Mouse (Mus musculus) forebrain, embryonic 10.5 days (tissue): ENCODE results near the gene Lhfpl5. TPM values are rescaled to one million over a fixed set of nuclear protein-coding genes. Genes with fewer than 3 reads are reported as not detected.

Experiments used
- DNase-seq: peaks from one replicate; pipeline ENCODE4 v3.0.0-alpha.2; 2017; ENCODE audit warnings: low spot score; ENCODE audit errors: extremely low spot score
- H3K27ac ChIP-seq: fragments of 300-500 bp; sonication (generic); 2 replicates; pipeline ENCODE4 v1.5.1; 2016; ENCODE audit warnings: mild to moderate bottlenecking
- H3K27me3 ChIP-seq: fragments of 300-500 bp; sonication (generic); 2 replicates; pipeline ENCODE4 v1.6.1; 2016; ENCODE audit warnings: mild to moderate bottlenecking; ENCODE audit not compliant: poor library complexity, severe bottlenecking
- H3K36me3 ChIP-seq: fragments of 300-500 bp; sonication (generic); replicated peaks from 2 replicates; pipeline ENCODE4 v1.6.1; 2016; ENCODE audit warnings: mild to moderate bottlenecking, moderate library complexity
- H3K4me1 ChIP-seq: fragments of 300-500 bp; sonication (generic); 2 replicates; pipeline ENCODE4 v1.6.1; 2016
- H3K4me3 ChIP-seq: fragments of 300-500 bp; sonication (generic); 2 replicates; pipeline ENCODE4 v1.5.1; 2016; ENCODE audit warnings: mild to moderate bottlenecking, moderate library complexity
- H3K9me3 ChIP-seq: fragments of 300-500 bp; sonication (generic); 2 replicates; pipeline ENCODE4 v1.6.1; 2016; ENCODE audit warnings: mild to moderate bottlenecking, moderate library complexity
- WGBS: fragments of 180-500 bp; shearing (Covaris S2); methylation state at CpG from one replicate; pipeline ENCODE4 v1.1.7; 2016; 5-methylcytosine and 5-hydroxymethylcytosine counted together
- polyA plus RNA-seq: library from polyadenylated mRNA; unstranded; fragments of >200 nt; fragmentation: Nextera tagmentation; extraction: Ambion mirVana; gene quantifications from 2 replicates; pipeline ENCODE4 v1.2.1, GENCODE M21; 2016

The Lhfpl5 gene
- polyA plus RNA-seq: 0.41 and 0.45 TPM in 2 replicates

DNA sequence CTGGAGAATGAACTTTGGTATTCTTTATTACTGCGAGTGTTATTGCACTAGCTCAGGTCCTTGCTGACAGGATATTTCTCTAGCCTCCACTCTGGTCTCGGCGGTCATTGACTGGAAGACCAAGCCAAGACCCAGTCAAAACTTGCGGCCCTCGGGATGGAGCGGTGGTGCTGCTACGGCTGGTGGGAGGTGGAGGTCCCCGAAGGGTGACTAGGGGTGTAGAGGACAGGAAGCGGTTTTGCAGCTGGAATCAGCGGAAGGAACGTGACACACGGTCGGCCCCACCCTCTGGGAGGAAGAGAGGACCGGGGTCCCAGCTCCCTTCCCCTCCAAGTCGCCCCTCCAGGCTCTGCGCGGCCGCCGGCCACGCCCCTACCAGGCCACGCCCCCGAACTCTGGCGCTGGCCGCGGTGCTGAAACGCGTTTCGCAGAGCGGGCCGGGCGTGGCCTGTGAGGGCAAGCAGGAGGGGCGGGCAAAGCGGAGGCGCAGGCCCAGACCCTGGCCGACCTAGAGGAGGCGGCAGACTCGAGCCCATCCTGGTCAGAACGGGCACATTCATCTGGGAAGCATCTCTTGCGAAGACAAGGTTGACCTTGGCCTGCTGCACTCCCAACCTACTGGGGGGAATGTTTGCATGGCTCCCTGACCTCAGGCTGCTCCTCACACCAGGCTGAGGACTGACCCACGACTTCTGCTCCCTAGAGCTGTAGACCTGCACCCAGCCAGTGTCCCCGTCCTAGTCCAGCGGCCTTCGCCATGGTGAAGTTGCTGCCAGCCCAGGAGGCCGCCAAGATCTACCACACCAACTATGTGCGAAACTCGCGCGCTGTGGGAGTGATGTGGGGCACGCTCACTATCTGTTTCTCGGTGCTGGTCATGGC is at the start of gene Lhfpl5:
TSS of gene Lhfpl5 (plus strand) at position 398 of the 882 bp plus-strand sequence.
- H3K4me3 ChIP-seq: peak within 1 kb of the TSS; percentile 46
- H3K4me1 ChIP-seq: peaks cover 15% of the 10 kb centered on the region
- H3K9me3 ChIP-seq: no peaks in the 10 kb centered on the region
- H3K27ac ChIP-seq: no peak within 1 kb of the TSS
- no peaks in the 10 kb centered on the region for H3K36me3 ChIP-seq
- DNase-seq: peak; percentile 77
- 15% methylated on average over 50 of the region's 50 CpGs for WGBS
- peaks cover 5% of the 10 kb centered on the region; the same call in 1 of the 2 replicates for H3K27me3 ChIP-seq

DNA sequence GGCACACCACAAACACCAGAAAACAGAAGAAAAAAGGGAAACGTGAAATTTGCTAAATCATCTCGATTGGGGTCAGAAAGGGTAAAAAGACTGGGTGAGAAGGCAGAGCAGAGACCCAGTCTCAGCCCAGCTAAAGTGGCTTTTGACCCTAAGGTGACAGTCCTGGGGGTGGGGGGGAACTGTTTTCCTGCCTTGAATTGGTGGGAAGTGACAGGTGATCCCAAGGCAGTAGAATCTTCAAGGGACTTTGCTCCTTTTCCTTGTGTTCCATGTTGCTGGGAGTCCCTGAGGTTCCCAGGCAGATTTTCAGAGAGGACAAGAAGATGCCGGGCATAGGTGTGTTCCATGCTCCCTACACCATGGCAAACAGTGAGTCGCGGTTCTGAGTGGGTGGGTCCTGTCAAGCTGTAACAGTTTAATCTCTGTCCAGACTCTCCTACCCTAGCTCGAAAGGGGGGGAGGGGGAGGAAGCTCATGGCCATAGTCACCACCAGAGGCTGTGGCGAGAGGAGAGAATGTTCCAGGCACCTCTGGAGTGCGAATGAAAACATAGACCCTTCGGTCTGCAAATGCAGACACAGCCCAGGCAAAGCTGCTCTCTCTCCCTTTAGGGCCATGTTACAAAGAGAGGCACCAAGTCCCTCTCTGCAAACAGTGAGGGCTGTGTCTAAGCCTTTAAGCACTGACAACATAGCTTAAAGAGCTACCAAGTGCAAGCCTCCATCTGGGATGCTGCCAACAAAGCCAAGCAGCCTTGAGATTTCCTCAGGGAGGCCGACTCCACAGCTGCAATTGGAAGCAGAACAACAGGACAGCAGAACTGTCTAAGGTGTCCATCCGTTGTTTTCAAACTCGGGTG is 48.0 kb upstream of the Lhfpl5 start:
- DNase-seq: no peak
- Histone ChIP-seq H3K27ac (no peak overlapping the region), H3K27me3 (peaks cover 57% of the 10 kb centered on the region), H3K4me1 (peaks cover 35% of the 10 kb centered on the region), H3K4me3 (no peak overlapping the region), H3K9me3 (no peaks in the 10 kb centered on the region), H3K36me3 (no peaks in the 10 kb centered on the region)
- WGBS: 55% methylated on average over 12 of the region's 12 CpGs

DNA sequence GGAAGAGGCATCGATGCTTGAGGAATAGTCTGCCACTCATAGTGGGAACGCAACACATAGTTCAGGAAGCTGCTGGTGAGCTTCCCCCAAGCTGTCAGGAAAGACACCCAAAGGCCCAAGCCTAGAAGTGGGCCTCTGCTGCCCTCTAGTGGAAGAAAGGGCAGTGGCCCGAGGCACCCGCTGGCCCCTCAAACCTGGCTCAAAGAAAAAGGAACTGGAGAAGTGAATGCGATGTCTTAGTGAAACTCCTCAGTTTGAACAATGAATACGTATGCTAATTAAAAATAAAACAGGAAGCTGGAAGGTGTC is 47.4 kb upstream of the Lhfpl5 start:
- 7% methylated on average over 6 of the region's 6 CpGs for WGBS
- Histone ChIP-seq H3K4me3 (no peak overlapping the region), H3K4me1 (peaks cover 30% of the 10 kb centered on the region), H3K27me3 (peaks cover 54% of the 10 kb centered on the region), H3K9me3 (no peaks in the 10 kb centered on the region), H3K36me3 (no peaks in the 10 kb centered on the region), H3K27ac (no peak overlapping the region)
- peak; percentile 79 for DNase-seq

DNA sequence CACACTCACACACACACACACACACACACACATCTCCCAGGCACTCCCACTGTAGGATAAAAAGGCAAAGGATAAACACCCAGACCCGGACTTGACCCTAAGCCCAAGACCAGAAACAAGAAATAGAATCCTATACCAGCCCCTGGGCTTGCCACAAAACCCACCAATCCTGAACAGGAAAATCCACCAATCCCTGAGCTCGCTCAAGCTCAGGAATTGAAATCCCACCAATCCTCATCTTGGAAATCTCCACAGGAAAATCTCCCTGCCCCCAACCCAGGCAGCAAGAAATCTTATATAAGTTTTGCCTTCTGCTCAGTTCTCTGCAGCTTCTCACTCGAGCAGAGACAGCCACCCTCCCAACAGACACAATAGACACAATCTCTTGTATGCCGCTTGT is 46.3 kb upstream of the Lhfpl5 start:
- DNase-seq: no peak
- Histone ChIP-seq H3K36me3 (no peaks in the 10 kb centered on the region), H3K4me1 (peaks cover 18% of the 10 kb centered on the region), H3K27ac (no peak overlapping the region), H3K4me3 (no peak overlapping the region), H3K9me3 (no peaks in the 10 kb centered on the region), H3K27me3 (peaks cover 43% of the 10 kb centered on the region)
- 76% methylated on average over 4 of the region's 4 CpGs for WGBS

DNA sequence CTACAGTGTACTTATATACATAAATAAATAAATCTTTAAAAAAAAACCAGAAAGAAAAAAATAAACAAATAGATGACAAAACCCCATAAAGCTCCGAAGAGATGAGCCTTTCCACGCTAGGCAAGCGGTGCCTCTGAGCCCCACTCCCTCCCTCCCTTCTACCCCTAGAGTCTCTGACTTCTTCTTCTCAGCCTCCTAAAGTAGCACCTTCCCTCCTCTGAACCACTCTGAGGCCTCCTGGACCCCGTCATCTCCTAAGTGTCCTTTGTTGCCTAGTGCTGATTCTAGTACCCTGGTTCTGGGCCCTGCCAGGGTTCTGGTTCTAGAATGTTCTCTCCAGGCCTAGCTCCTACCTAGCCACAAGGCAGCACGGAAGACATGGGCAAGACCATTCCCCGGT is 44.9 kb upstream of the Lhfpl5 start, which contains the start of gene Armc12:
TSS of gene Armc12 (plus strand) at position 301 of the 400 bp plus-strand sequence.
- no peak for DNase-seq
- Histone ChIP-seq H3K27ac (no peak within 1 kb of the TSS), H3K36me3 (no peaks in the 10 kb centered on the region), H3K4me1 (peaks cover 16% of the 10 kb centered on the region), H3K4me3 (peak within 1 kb of the TSS; percentile 32; the same call in 1 of the 2 replicates), H3K27me3 (peaks cover 34% of the 10 kb centered on the region), H3K9me3 (no peaks in the 10 kb centered on the region)
- 85% methylated on average over 6 of the region's 6 CpGs for WGBS

DNA sequence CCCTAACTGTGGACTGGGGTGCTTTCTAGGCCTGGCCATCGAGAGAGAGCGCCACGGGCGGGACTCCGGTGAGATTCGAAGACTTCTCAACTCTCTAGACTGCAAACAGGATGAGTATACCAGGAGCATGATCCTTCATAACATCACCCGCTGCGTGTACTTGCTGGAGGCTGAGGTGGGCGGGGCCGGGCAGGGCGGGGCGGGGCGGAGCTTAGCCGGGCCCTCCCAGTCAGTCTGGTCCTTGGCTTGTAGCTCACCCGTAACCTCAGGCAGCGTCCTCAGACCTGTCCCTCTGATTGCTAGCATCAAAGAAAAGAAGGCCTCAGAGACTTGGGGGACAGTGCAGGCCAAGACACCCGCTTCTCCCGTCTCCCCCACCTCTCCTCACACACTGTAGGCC is 43.5 kb upstream of the Lhfpl5 start:
- H3K27me3 ChIP-seq: peaks cover 32% of the 10 kb centered on the region
- peaks cover 16% of the 10 kb centered on the region for H3K4me1 ChIP-seq
- no peaks in the 10 kb centered on the region for H3K9me3 ChIP-seq
- DNase-seq: peak; percentile 44
- WGBS: 14% methylated on average over 18 of the region's 18 CpGs
- no peak overlapping the region for H3K27ac ChIP-seq
- H3K4me3 ChIP-seq: peak overlapping the region; percentile 32
- no peaks in the 10 kb centered on the region for H3K36me3 ChIP-seq

DNA sequence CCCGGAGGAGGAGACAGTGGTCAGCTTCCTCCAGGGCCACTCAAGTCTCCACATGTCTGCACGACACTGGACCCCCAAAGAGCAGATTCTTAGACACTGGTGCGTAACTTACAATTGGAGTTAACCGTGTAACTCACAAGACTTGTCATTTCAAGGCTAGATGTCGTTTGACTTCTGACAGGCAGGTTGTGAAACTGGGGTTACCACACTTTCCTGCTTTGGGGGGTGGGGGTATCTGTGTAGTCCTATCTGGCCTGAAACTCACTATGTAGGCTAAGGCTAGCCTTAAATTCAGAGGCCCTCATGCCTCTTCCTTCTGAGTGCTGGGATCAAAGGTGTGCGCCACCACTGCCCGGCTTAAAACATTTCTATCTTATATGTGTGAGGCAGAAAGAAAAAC is 42.9 kb upstream of the Lhfpl5 start:
- Histone ChIP-seq H3K27ac (no peak overlapping the region), H3K9me3 (no peaks in the 10 kb centered on the region), H3K36me3 (no peaks in the 10 kb centered on the region), H3K4me1 (peaks cover 15% of the 10 kb centered on the region), H3K27me3 (peaks cover 29% of the 10 kb centered on the region), H3K4me3 (no peak overlapping the region)
- DNase-seq: no peak
- 92% methylated on average over 7 of the region's 7 CpGs for WGBS

DNA sequence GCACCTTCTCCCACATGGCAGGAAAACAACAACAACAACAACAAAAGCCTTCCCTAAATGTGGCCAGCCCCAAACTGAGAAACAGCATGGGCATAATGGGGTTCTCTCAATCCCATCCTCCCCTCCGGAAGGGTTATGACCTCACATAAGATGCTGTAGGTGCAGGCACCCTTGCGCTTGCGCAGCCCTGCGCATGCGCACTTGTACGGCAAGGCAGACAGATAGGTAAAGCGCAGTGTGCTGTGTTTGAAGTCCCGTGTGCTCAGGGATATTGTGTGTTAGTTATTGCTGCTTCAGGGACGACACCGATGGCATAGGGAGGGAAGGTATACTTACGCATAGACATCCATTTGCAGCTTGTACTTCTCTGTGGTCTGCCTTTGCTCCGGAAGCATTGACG is 42.1 kb upstream of the Lhfpl5 start:
- Histone ChIP-seq H3K4me3 (no peak overlapping the region), H3K9me3 (0 out of 2 replicates have a peak, but pooled peaks cover under 1% of the 10 kb centered on the region), H3K27me3 (peaks cover 28% of the 10 kb centered on the region), H3K4me1 (peaks cover 10% of the 10 kb centered on the region), H3K27ac (no peak overlapping the region), H3K36me3 (no peaks in the 10 kb centered on the region)
- WGBS: 93% methylated on average over 13 of the region's 13 CpGs
- DNase-seq: no peak

DNA sequence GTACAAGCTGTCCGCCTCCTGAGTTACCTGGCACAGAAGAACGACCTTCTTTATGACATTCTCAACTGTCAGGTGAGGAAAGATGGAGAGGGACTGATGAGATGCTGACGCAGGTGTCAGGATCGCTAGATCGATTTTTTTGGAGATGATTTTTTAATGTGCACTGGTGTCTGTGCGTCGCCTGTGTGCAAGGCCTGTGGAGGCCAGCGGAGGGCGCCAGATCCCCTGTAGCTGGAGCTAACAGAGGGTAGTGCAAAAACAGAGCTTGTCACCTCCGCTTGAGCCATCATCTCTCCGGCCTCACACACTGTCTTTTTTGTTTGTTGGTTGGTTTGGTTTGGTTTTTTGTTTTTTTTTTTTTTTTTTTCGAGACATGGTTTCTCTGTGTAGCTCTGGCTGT is 37.6 kb upstream of the Lhfpl5 start:
- H3K27ac ChIP-seq: no peak overlapping the region
- no peaks in the 10 kb centered on the region for H3K36me3 ChIP-seq
- peaks cover 5% of the 10 kb centered on the region; the same call in 1 of the 2 replicates for H3K27me3 ChIP-seq
- H3K4me1 ChIP-seq: no peaks in the 10 kb centered on the region
- 48% methylated on average over 12 of the region's 12 CpGs for WGBS
- peaks cover 30% of the 10 kb centered on the region for H3K9me3 ChIP-seq
- DNase-seq: no peak
- H3K4me3 ChIP-seq: no peak overlapping the region

DNA sequence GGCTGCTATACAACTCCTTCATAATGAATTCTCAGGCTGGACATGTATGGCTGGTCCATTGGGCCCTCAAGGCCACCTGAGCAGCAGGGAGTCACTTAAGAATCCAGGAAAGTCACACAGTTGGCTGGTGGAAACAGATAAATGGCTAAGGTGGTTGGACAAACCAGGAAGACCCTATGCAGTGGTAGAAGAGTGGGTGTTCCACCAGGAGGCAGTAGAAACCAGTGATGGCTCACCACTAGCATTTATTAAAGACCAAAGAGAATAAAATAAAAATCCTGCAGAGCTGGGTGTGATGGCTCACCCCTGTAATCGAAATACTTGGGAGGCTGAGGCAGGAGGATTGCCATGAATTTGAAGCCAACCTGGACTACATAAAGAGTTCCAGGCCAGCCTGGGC is 28.5 kb upstream of the Lhfpl5 start:
- Histone ChIP-seq H3K4me3 (no peak overlapping the region), H3K4me1 (0 out of 2 replicates have a peak, but pooled peaks cover 3% of the 10 kb centered on the region), H3K9me3 (peaks cover 2% of the 10 kb centered on the region), H3K36me3 (no peaks in the 10 kb centered on the region), H3K27ac (no peak overlapping the region), H3K27me3 (no peaks in the 10 kb centered on the region)
- 97% methylated on average over 1 of the region's 1 CpGs for WGBS
- no peak for DNase-seq

DNA sequence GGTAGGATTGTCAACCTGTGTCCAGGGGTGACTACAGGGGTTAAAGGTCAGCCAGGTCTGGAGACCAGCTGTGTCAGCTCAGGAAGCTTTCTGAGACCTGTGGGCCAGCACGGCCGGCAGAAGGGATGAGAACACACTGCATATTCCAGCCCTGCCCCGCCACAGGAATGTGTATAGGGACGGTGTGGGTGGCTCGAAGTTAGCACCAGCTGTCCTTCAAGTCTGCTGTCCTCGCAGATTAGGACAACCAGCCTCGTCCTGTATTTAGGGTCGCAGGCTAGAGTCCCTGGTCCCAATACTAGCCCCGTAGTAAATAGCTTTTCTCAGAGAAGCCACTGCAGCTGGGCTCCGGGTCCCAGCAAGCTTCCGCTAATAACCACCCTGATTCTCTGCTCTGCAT is 26.9 kb upstream of the Lhfpl5 start:
- H3K36me3 ChIP-seq: no peaks in the 10 kb centered on the region
- no peak for DNase-seq
- H3K4me3 ChIP-seq: no peak overlapping the region
- no peak overlapping the region for H3K27ac ChIP-seq
- no peaks in the 10 kb centered on the region for H3K27me3 ChIP-seq
- no peaks in the 10 kb centered on the region for H3K9me3 ChIP-seq
- 71% methylated on average over 11 of the region's 11 CpGs for WGBS
- peaks cover 15% of the 10 kb centered on the region for H3K4me1 ChIP-seq

DNA sequence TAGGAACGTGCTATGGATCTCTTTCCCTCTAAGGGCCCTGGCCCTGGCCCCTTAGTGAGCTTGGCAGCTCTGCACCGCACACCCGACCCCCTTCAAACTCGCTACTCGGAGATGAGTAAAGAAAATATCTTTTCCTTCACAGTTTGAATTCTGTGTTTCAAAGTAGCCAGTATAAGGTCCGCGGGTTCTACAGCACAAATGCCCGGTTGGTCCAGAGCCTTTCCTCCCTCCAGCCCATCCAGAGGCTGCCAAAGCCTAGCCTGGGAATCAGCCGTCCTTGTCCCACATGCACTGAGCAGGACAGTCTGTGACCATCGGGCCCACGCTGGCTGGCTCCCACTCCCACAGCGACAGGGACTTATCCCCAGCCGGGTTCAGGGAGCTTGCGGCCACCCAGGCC is 26.3 kb upstream of the Lhfpl5 start, which contains the start of gene Clpsl2:
TSS of gene Clpsl2 (plus strand) at position 301 of the 400 bp plus-strand sequence.
- no peak for DNase-seq
- H3K27me3 ChIP-seq: no peaks in the 10 kb centered on the region
- no peak within 1 kb of the TSS for H3K4me3 ChIP-seq
- no peak within 1 kb of the TSS for H3K27ac ChIP-seq
- H3K4me1 ChIP-seq: peaks cover 21% of the 10 kb centered on the region
- H3K9me3 ChIP-seq: no peaks in the 10 kb centered on the region
- no peaks in the 10 kb centered on the region for H3K36me3 ChIP-seq
- 75% methylated on average over 14 of the region's 14 CpGs for WGBS
